Comparison of ENCODE assay signal across 25 mouse cellular contexts in the genomic region with DNA sequence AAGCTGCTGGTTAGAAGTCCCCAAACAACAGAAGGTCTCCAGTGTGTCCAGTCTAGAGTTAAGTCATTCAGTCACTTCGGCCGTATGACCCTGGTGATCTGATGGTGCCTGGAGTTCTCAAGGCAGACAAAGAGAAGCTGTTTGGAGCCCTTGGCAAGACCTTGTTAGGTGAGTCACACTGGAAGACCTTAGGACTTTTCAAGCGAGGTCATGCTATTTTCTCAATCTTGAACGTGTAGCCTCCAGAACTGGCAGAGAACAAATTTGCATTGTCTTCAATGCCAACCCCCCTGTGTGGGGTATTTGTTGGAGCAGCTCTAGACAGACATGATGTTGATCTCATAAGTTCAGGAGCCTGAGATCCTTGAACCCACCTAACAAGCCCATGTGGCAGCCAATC. TPM values are rescaled to one million over a fixed set of nuclear protein-coding genes. Genes with fewer than 3 reads are reported as not detected.
DNase-seq lines count a peak whose midpoint lies in the region.
"Had no signal": no experiment of that assay in that cellular context is flagged by ENCODE, and none has a peak within 500 bp of the region (broad histone marks: within the 10 kb centered on the region; RNA-seq: fewer than 3 reads in every experiment).

No protein-coding gene starts in this region.

- peak; percentile 51 for DNase-seq in adrenal gland, adult 2 months
- DNase-seq in adrenal gland, postnatal 4 days (ENCODE audit: low spot score in 2 of 2), result no peak
- peak; percentile 10 for DNase-seq in adrenal gland, postnatal 10 days
- DNase-seq in adrenal gland, postnatal 36 days, result no peak
- peak; percentile 37 for DNase-seq in adrenal gland, postnatal 14 days
- no peak for DNase-seq in adrenal gland, adult 8-10 months
- peak; percentile 9 for DNase-seq in Muller cell, postnatal 12 days (ENCODE audit: inconsistent ontology term)
- no peak for DNase-seq in thymus, adult 18-20 months
- DNase-seq: adrenal gland, postnatal 25 days; B cell, adult 2 months; cerebellum, adult 11 months; cerebellum, adult 11-12 months; cerebellum, adult 18-20 months; cerebellum, adult 2 months; cerebellum, adult 8-10 months; cerebellum, adult 9-10 months; cerebellum, adult 9-11 months; cerebellum, postnatal 10 days; cerebellum, postnatal 14 days had no signal

RNA-seq across cellular contexts. Expression of a gene that starts 6.2 kb away (rescaled TPM):
- total RNA-seq in adrenal gland, adult 2 months (2021), result 1 to 10 TPM; 4.9 to 7.6 TPM
- 2.3 and 5.0 TPM in 2 replicates for polyA plus RNA-seq in adrenal gland, adult 2 months (2012; rRNA removed)
- 1 to 10 TPM; 7.1 to 7.3 TPM for total RNA-seq in adrenal gland, postnatal 4 days (2021)
- total RNA-seq in adrenal gland, postnatal 10 days (2021), result 1 to 10 TPM; 5.3 to 6.8 TPM
- 1 to 10 TPM; 3.2 to 9.4 TPM for total RNA-seq in adrenal gland, postnatal 36 days (2021)
- 4.3 and 5.8 TPM in 2 replicates for total RNA-seq in adrenal gland, postnatal 14 days (2021)
- 10 to 100 TPM in 2 of 4 experiments, 1 to 10 TPM in 2; 2.5 to 16.0 (median 6.7) TPM for total RNA-seq in adrenal gland, adult 8-10 months (2022)
- total RNA-seq: CH12.LX, MEL had no signal
- polyA plus RNA-seq: activated CD4-positive, CD25-positive, alpha-beta regulatory T cell, adult 4 months; C2C12; CD4-positive, CD25-positive, alpha-beta regulatory T cell, adult 4 months; G1E had no signal

Comparison
In these comparisons a context has a peak if more than half of its experiments do, and no peak if none do; other contexts are left out.
1. DNase-seq: peak in adrenal gland, adult 2 months (single experiment), adrenal gland, postnatal 10 days (single experiment), adrenal gland, postnatal 14 days (single experiment) and Muller cell, postnatal 12 days (single experiment); none in adrenal gland, postnatal 4 days (0 of 2), adrenal gland, postnatal 36 days (0 of 2), adrenal gland, adult 8-10 months (single experiment) and thymus, adult 18-20 months (0 of 2).